Mouse (Mus musculus): ENCODE measurements around the gene Pdcd5.

DNA sequence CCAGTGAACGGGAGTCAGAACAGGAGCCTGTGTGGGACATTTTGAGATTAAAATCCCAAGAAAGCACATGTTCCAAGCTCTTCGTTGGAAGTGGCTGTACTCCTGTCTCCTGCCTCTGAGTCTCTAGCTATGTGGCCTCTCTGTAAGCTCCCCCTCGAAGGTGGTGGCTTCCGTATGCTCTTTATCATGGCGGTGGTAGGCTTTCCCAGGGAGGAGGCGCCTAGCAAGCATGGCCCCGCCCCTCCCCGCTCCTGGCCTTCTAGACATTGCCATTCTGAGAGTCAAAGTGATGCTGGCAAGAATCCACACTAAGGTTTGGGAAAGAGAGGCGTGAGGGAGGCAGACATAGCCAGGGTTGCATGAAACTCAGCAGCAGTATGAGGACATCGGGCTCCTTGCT lies 24.7 kb downstream of the Pdcd5 start:
- TF ChIP-seq GATA1 (IDR thresholded peaks at IDR 0.05; ENCODE audit: borderline replicate concordance, low read length) = no peak
- no peak for TF ChIP-seq FLI1 (IDR thresholded peaks at IDR 0.05; ENCODE audit: low read length)

Data from megakaryocyte, embryonic 14.5 days (primary cell).